Mouse (Mus musculus): ENCODE data around the gene Rbm15. TPM values are rescaled to one million over a fixed set of nuclear protein-coding genes. Genes with fewer than 3 reads are reported as not detected.
"Not testable (repeated sequence)": the region's sequence is repeated elsewhere in the genome, so short reads cannot be mapped to it uniquely, and the experiment has no call there.

Gene Rbm15
- polyA plus RNA-seq, 1 experiment = 4.3 TPM

- no peak for DNase-seq (ENCODE audit: low read depth, low spot score)
- WGBS = under 1% methylated on average over 75 of the region's 75 CpGs
Measured at GRCm38 (mm10) chr3:107332127-107332959, 1.1 kb downstream of the Rbm15 start.

- no peak for DNase-seq (ENCODE audit: low read depth, low spot score)
Measured at GRCm38 (mm10) chr3:107331746-107332126, 1.7 kb downstream of the Rbm15 start.

GRCm38 (mm10) chr3:107330503-107331424, 2.7 kb downstream of the Rbm15 start:
- DNase-seq (ENCODE audit: low read depth, low spot score) = no peak
- 27% methylated on average over 28 of the region's 28 CpGs for whole genome bisulfite sequencing

More at GRCm38 (mm10) chr3:107331746-107332126, 1.7 kb downstream of the Rbm15 start:
- WGBS = 13% methylated on average over 17 of the region's 17 CpGs

GRCm38 (mm10) chr3:107326442-107326841, 7.0 kb downstream of the Rbm15 start:
- DNase-seq (ENCODE audit: low read depth, low spot score) = no peak
- WGBS = 90% methylated on average over 1 of the region's 1 CpGs

- DNase-seq (ENCODE audit: low read depth, low spot score) = no peak
Measured at GRCm38 (mm10) chr3:107321776-107322175, 11.7 kb downstream of the Rbm15 start.

GRCm38 (mm10) chr3:107321141-107321540, 12.3 kb downstream of the Rbm15 start:
- DNase-seq (ENCODE audit: low read depth, low spot score) = no peak

GRCm38 (mm10) chr3:107317338-107317737, 16.1 kb downstream of the Rbm15 start:
- DNase-seq (ENCODE audit: low read depth, low spot score) = no peak
- 81% methylated on average over 3 of the region's 3 CpGs for WGBS

More at GRCm38 (mm10) chr3:107321141-107321540, 12.3 kb downstream of the Rbm15 start:
- WGBS = 78% methylated on average over 2 of the region's 2 CpGs

GRCm38 (mm10) chr3:107296917-107297316, 36.6 kb downstream of the Rbm15 start:
- not testable (repeated sequence) for DNase-seq (ENCODE audit: low read depth, low spot score)
- 85% methylated on average over 4 of the region's 4 CpGs for WGBS

GRCm38 (mm10) chr3:107295672-107296360, 37.7 kb downstream of the Rbm15 start:
- no peak for DNase-seq (ENCODE audit: low read depth, low spot score)
- WGBS = 48% methylated on average over 5 of the region's 5 CpGs

- 30% methylated on average over 9 of the region's 9 CpGs for WGBS
- DNase-seq (ENCODE audit: low read depth, low spot score) = no peak
Measured at GRCm38 (mm10) chr3:107290764-107291381, 42.6 kb downstream of the Rbm15 start, which contains the start of gene Slc16a4. Gene Slc16a4 (plus strand): TSS chr3:107291230.

- DNase-seq (ENCODE audit: low read depth, low spot score) = no peak
Measured at GRCm38 (mm10) chr3:107287346-107287745, 46.1 kb downstream of the Rbm15 start.

GRCm38 (mm10) chr3:107286123-107286522, 47.4 kb downstream of the Rbm15 start:
- DNase-seq (ENCODE audit: low read depth, low spot score) = no peak
- 68% methylated on average over 2 of the region's 2 CpGs for WGBS

- peak; percentile 60 for DNase-seq (ENCODE audit: low read depth, low spot score)
- WGBS = 2% methylated on average over 43 of the region's 43 CpGs
Measured at GRCm38 (mm10) chr3:107278479-107279269, 54.8 kb downstream of the Rbm15 start, which contains the start of gene Lamtor5. Gene Lamtor5 (plus strand): TSS chr3:107278858.

- WGBS = 70% methylated on average over 3 of the region's 3 CpGs
- no peak for DNase-seq (ENCODE audit: low read depth, low spot score)
Measured at GRCm38 (mm10) chr3:107276626-107277025, 56.8 kb downstream of the Rbm15 start.

GRCm38 (mm10) chr3:107275996-107276395, 57.5 kb downstream of the Rbm15 start:
- no peak for DNase-seq (ENCODE audit: low read depth, low spot score)
- WGBS = 49% methylated on average over 4 of the region's 4 CpGs
